Mouse (Mus musculus): ENCODE data around the gene Tdgf1. TPM values are rescaled to one million over a fixed set of nuclear protein-coding genes. Genes with fewer than 3 reads are reported as not detected.

The Tdgf1 gene
- polyA plus RNA-seq (2012; ENCODE audit: low replicate concordance): not detected in 2 replicates

DNA sequence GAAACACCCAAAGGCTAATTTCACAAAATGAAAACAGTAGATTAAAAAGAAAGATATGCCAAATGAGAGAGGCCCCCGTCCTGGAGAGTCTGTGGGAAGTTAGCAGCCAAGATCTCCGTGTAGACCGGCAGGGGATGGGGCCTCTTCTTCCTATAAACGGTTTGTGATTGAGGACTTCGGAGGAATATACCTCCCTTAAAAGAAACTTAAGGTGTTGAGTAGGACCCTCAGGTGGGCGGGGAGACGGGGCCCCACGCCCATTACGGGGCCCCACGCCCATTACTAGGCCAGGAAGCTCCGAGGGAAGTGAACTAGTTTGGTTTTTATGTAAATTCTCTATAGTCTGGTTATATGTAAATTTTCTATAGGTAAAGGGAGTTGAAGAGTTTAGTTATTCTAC lies at the start of gene Tdgf1:
Gene Tdgf1, minus strand, starts transcription at position 233 of the 400 bp plus-strand sequence.

DNA sequence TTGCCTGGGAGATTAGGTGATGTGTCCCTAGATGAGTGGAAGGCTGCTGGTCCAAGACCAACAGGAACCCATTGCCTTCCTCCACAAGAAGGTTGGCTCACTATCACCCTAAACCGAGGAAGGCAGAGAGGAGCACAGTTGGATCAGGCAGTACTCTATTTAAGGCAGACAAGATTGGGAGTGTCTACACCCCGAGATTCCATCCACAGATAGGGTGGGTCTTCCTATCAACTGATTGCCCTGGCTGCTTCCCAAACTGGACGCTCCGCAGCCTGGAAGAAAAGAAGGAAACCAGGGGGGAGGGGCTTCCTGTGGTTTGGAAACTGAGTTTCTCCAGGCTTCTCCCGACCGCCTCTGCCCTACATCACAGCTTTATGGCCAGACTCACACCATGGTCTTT lies 44.2 kb upstream of the Tdgf1 start, which contains the start of gene Rtp3:
Gene Rtp3, minus strand, starts transcription at position 380 of the 400 bp plus-strand sequence.

DNA sequence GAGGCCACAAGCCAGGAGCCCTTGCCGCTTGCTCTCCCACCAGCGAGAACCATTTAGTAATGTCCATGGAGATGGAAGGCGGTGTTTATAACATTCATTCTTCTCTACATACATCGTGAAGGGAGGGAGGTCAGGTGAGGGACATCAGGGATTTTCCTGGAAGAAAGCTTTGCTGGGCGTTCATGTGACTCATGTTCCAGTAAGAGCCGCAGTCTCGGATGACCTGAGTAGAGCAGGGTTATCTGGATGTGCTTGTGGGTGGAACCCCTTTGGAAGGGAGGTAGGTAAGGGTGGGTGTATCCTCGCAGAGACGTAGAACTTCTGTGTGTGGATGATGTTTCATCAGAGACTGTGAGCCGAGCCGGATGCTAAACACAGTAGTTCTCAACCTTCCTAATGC lies 5.4 kb upstream of the Tdgf1 start, which contains the start of gene Lrrc2:
Gene Lrrc2, plus strand, starts transcription at position 149 of the 400 bp plus-strand sequence.

DNA sequence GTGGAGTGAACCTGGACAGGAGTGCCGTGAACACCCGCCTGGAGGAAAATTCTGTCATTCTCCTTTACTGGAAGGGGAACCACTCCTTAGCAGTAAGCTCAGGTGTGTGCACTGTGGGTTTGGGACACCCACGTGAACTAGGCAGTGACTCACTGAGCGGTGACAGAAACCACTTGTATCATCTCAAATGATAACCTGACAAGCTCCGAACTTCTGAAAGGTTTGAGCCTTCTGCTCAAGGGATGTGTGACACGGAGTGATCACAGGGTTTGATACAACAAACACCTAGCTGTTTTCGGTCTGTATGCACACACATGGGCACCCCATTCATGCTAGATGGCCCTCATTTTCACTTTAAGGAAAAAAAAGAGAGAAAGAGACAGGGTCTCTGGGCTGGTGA lies 29.2 kb downstream of the Tdgf1 start, which contains the start of gene Fam240a:
Gene Fam240a, minus strand, starts transcription at position 76 of the 400 bp plus-strand sequence.

Other genes starting within 250 kb of the Tdgf1 start
- gene Myl3, start 204.3 kb downstream of the Tdgf1 start, polyA plus RNA-seq (2012; ENCODE audit: low replicate concordance): not detected in 2 replicates
- gene Pth1r, start 199.0 kb downstream of the Tdgf1 start, polyA plus RNA-seq (2012; ENCODE audit: low replicate concordance): 0.34 and 0.69 TPM in 2 replicates
- not detected in 2 replicates for gene Prss42, start 148.0 kb downstream of the Tdgf1 start, polyA plus RNA-seq (2012; ENCODE audit: low replicate concordance)
- not detected in 2 replicates for gene Prss44, start 132.2 kb downstream of the Tdgf1 start, polyA plus RNA-seq (2012; ENCODE audit: low replicate concordance)
- not detected in 2 replicates for gene Prss43, start 119.5 kb downstream of the Tdgf1 start, polyA plus RNA-seq (2012; ENCODE audit: low replicate concordance)
- not detected in 2 replicates for gene Prss45, start 111.6 kb downstream of the Tdgf1 start, polyA plus RNA-seq (2012; ENCODE audit: low replicate concordance)
- not detected in 2 replicates for gene Prss46, start 101.7 kb downstream of the Tdgf1 start, polyA plus RNA-seq (2012; ENCODE audit: low replicate concordance)
- gene Prss50, start 88.2 kb downstream of the Tdgf1 start, polyA plus RNA-seq (2012; ENCODE audit: low replicate concordance): 0.66 and 4.9 TPM in 2 replicates
- gene Als2cl, start 66.3 kb downstream of the Tdgf1 start, polyA plus RNA-seq (2012; ENCODE audit: low replicate concordance): 24.6 and 28.9 TPM in 2 replicates
- gene Tmie, start 66.0 kb downstream of the Tdgf1 start, polyA plus RNA-seq (2012; ENCODE audit: low replicate concordance): 0.85 and 2.7 TPM in 2 replicates
- not detected in 2 replicates for gene Fam240a, start 29.3 kb downstream of the Tdgf1 start, polyA plus RNA-seq (2012; ENCODE audit: low replicate concordance)
- gene Lrrc2, start 5.4 kb upstream of the Tdgf1 start, polyA plus RNA-seq (2012; ENCODE audit: low replicate concordance): not detected in 2 replicates
- not detected in 2 replicates for gene Rtp3, start 44.4 kb upstream of the Tdgf1 start, polyA plus RNA-seq (2012; ENCODE audit: low replicate concordance)
- gene Ltf, start 73.1 kb upstream of the Tdgf1 start, polyA plus RNA-seq (2012; ENCODE audit: low replicate concordance): 7.0 and 8.8 TPM in 2 replicates
- gene Ccrl2, start 111.4 kb upstream of the Tdgf1 start, polyA plus RNA-seq (2012; ENCODE audit: low replicate concordance): 1.1 and 3.3 TPM in 2 replicates
- 15.4 and 15.9 TPM in 2 replicates for gene Lrrfip2, start 171.4 kb upstream of the Tdgf1 start, polyA plus RNA-seq (2012; ENCODE audit: low replicate concordance)